Comparison of ENCODE assay signal across 8 mouse cellular contexts in genomic region chr8:111769764-111770428, GRCm38 (mm10). TPM values are rescaled to one million over a fixed set of nuclear protein-coding genes. Genes with fewer than 3 reads are reported as not detected.
DNase-seq lines count a peak whose midpoint lies in the region; ATAC-seq and TF ChIP-seq lines count a peak whose summit lies in the region.

No protein-coding gene starts in this region.

- no peaks in the 10 kb centered on the region for H3K36me3 ChIP-seq in forebrain, embryonic 16.5 days (ENCODE audit: control insufficient read depth, insufficient read depth)
- no peaks in the 10 kb centered on the region; the same call in 1 of the 2 replicates for H3K36me3 ChIP-seq in hindbrain, embryonic 11.5 days (ENCODE audit: control insufficient read depth, insufficient read depth, low read length)
- H3K36me3 ChIP-seq in midbrain, postnatal 0 days (ENCODE audit: insufficient read depth, low read length), result peaks cover 9% of the 10 kb centered on the region; the same call in 1 of the 2 replicates

- no peak for TF ChIP-seq CTCF in midbrain, postnatal 0 days (IDR thresholded peaks at IDR 0.05)

- WGBS in forebrain, embryonic 16.5 days, result 17% methylated on average over 12 of the region's 12 CpGs
- 52% methylated on average over 12 of the region's 12 CpGs for WGBS in hindbrain, embryonic 11.5 days
- WGBS in midbrain, postnatal 0 days, result 36% methylated on average over 12 of the region's 12 CpGs

- H3K4me2 ChIP-seq in forebrain, embryonic 16.5 days (ENCODE audit: low read length), result no peak overlapping the region
- no peak overlapping the region for H3K4me2 ChIP-seq in hindbrain, embryonic 11.5 days (replicated peaks; ENCODE audit: low read depth, low read length)
- no peak overlapping the region for H3K4me2 ChIP-seq in midbrain, postnatal 0 days (ENCODE audit: low read depth, low read length, poor library complexity, severe bottlenecking)

- H3K9me3 ChIP-seq in forebrain, embryonic 16.5 days (ENCODE audit: control insufficient read depth, low read length), result no peaks in the 10 kb centered on the region
- H3K9me3 ChIP-seq in hindbrain, embryonic 11.5 days (ENCODE audit: control insufficient read depth, low read length), result no peaks in the 10 kb centered on the region
- no peaks in the 10 kb centered on the region for H3K9me3 ChIP-seq in midbrain, postnatal 0 days (ENCODE audit: low read length)

- H3K9ac ChIP-seq in forebrain, embryonic 16.5 days (replicated peaks; ENCODE audit: low read depth, low read length), result peak overlapping the region; percentile 27; the same call in 1 of the 2 replicates
- H3K9ac ChIP-seq in hindbrain, embryonic 11.5 days (ENCODE audit: low read depth, low read length), result no peak overlapping the region
- no peak overlapping the region for H3K9ac ChIP-seq in midbrain, postnatal 0 days (replicated peaks; ENCODE audit: low read length, poor library complexity, severe bottlenecking)

- ATAC-seq in forebrain, embryonic 16.5 days, result peak; percentile 81
- peak; percentile 43; the same call in 1 of the 2 replicates for ATAC-seq in hindbrain, embryonic 11.5 days (ENCODE audit: low FRiP score)
- no peak for ATAC-seq in midbrain, postnatal 0 days (ENCODE audit: low FRiP score)
- ATAC-seq in monocyte, adult 5-6 weeks (replicated peaks; ENCODE audit: insufficient number of reproducible peaks, low FRiP score, low TSS enrichment, poor library complexity, severe bottlenecking), result no peak

- DNase-seq in ovary, postnatal 36 days (ENCODE audit: low spot score), result peak; percentile 53
- DNase-seq in ovary, postnatal 14 days (ENCODE audit: low spot score), result no peak
- no peak for DNase-seq in hindbrain, embryonic 11.5 days (ENCODE audit: low spot score)
- DNase-seq in layer of hippocampus, postnatal 36 days, result peak; percentile 39 to 65
- DNase-seq in midbrain, postnatal 0 days (ENCODE audit: low spot score), result peak; percentile 47
- DNase-seq in urinary bladder, adult 2 months (ENCODE audit: low spot score), result no peak

- peaks cover 37% of the 10 kb centered on the region for H3K4me1 ChIP-seq in forebrain, embryonic 16.5 days (replicated peaks; ENCODE audit: control insufficient read depth, insufficient read depth, low read length)
- 0 out of 2 replicates have a peak, but pooled peaks cover 2% of the 10 kb centered on the region for H3K4me1 ChIP-seq in hindbrain, embryonic 11.5 days (replicated peaks; ENCODE audit: control insufficient read depth, insufficient read depth, low read length)
- 0 out of 2 replicates have a peak, but pooled peaks cover 2% of the 10 kb centered on the region for H3K4me1 ChIP-seq in midbrain, postnatal 0 days (ENCODE audit: insufficient read depth, low read length)

- peak overlapping the region; percentile 77 for H3K27ac ChIP-seq in forebrain, embryonic 16.5 days (ENCODE audit: low read length)
- no peak overlapping the region for H3K27ac ChIP-seq in hindbrain, embryonic 11.5 days (ENCODE audit: low read depth, low read length)
- 0 out of 2 replicates have a peak overlapping the region, but pooled peaks have one; percentile 38 for H3K27ac ChIP-seq in midbrain, postnatal 0 days (ENCODE audit: low read depth, low read length)

- no peak overlapping the region for H3K4me3 ChIP-seq in forebrain, embryonic 16.5 days (replicated peaks; ENCODE audit: low read length)
- no peak overlapping the region for H3K4me3 ChIP-seq in hindbrain, embryonic 11.5 days (ENCODE audit: low read depth, low read length)
- no peak overlapping the region for H3K4me3 ChIP-seq in midbrain, postnatal 0 days (ENCODE audit: low read depth, low read length)

- H3K27me3 ChIP-seq in forebrain, embryonic 16.5 days (replicated peaks; ENCODE audit: control insufficient read depth, insufficient read depth, low read length), result no peaks in the 10 kb centered on the region
- no peaks in the 10 kb centered on the region for H3K27me3 ChIP-seq in hindbrain, embryonic 11.5 days (ENCODE audit: control insufficient read depth, insufficient read depth, low read length)
- H3K27me3 ChIP-seq in midbrain, postnatal 0 days (ENCODE audit: insufficient read depth, low read length), result no peaks in the 10 kb centered on the region

RNA-seq across cellular contexts. Expression of gene Bcar1, which starts 26.3 kb away (rescaled TPM):
- 45.9 and 52.5 TPM in 2 replicates for polyA plus RNA-seq in forebrain, embryonic 16.5 days (2015; fragmentation: Nextera tagmentation; extraction: Ambion mirVana)
- polyA plus RNA-seq in hindbrain, embryonic 11.5 days (2014; fragmentation: Nextera tagmentation; extraction: Ambion mirVana), result 43.3 and 47.3 TPM in 2 replicates
- total RNA-seq in layer of hippocampus, postnatal 36 days (2021), result 10 to 100 TPM; 62.2 to 69.7 TPM
- 62.3 and 72.8 TPM in 2 replicates for total RNA-seq in midbrain, postnatal 0 days (2014; rRNA removed)
- polyA plus RNA-seq in midbrain, postnatal 0 days (2015; fragmentation: Nextera tagmentation; extraction: Ambion mirVana), result 38.3 and 44.3 TPM in 2 replicates
- polyA plus RNA-seq in urinary bladder, adult 2 months (2012; rRNA removed), result 40.1 and 42.5 TPM in 2 replicates
- total RNA-seq in monocyte, adult 5-6 weeks (2017), result not detected in 3 replicates

Comparison
In these comparisons a context has a peak if more than half of its experiments do, and no peak if none do; other contexts are left out.
1. DNase-seq: peak in ovary, postnatal 36 days (single experiment), layer of hippocampus, postnatal 36 days (2 of 2) and midbrain, postnatal 0 days (single experiment); none in ovary, postnatal 14 days (single experiment), hindbrain, embryonic 11.5 days (single experiment) and urinary bladder, adult 2 months (single experiment).
2. ATAC-seq: peak in forebrain, embryonic 16.5 days (single experiment) and hindbrain, embryonic 11.5 days (single experiment); none in midbrain, postnatal 0 days (single experiment) and monocyte, adult 5-6 weeks (single experiment).